Mouse (Mus musculus) testis, adult 2 months (tissue): ENCODE results near the gene Grin3b.

Experiments
- CTCF ChIP-seq: fragments of 200-500 bp; IDR thresholded peaks from 2 replicates; pipeline ENCODE4 v1.5.1; 2012; ENCODE audit warnings: low read depth, mild to moderate bottlenecking, inconsistent platforms, low read length, moderate library complexity; ENCODE audit not compliant: control insufficient read depth, insufficient read depth, insufficient replicate concordance
- POLR2A ChIP-seq: fragments of 200-500 bp; IDR thresholded peaks from 2 replicates; pipeline ENCODE4 v1.6.1; 2012; ENCODE audit warnings: low read depth, mild to moderate bottlenecking, inconsistent platforms, low read length, moderate library complexity; ENCODE audit not compliant: control insufficient read depth

GRCm38 (mm10) chr10:79928030-79928694, 42.4 kb upstream of the Grin3b start:
- no peak for TF ChIP-seq CTCF
- no peak for TF ChIP-seq POLR2A
